Mouse (Mus musculus): ENCODE data around the gene Rcn3.
"Not testable (repeated sequence)": the region's sequence is repeated elsewhere in the genome, so short reads cannot be mapped to it uniquely, and the experiment has no call there.

The Rcn3 gene

GRCm38 (mm10) chr7:45098541-45099240 is 6.7 kb upstream of the Rcn3 start:
- in situ Hi-C loops (cut with MboI, MseI), result no loop called here

GRCm38 (mm10) chr7:45097479-45097878 is 5.5 kb upstream of the Rcn3 start:
- in situ Hi-C loops (cut with MboI, MseI), result no loop called here

GRCm38 (mm10) chr7:45095965-45096364 is 3.9 kb upstream of the Rcn3 start:
- in situ Hi-C loops (cut with MboI, MseI), result not testable (repeated sequence)

GRCm38 (mm10) chr7:45095367-45095766 is 3.3 kb upstream of the Rcn3 start:
- in situ Hi-C loops (cut with MboI, MseI), result no loop called here

- in situ Hi-C loops (cut with MboI, MseI), result no loop called here
Observed at GRCm38 (mm10) chr7:45094121-45094520, 2.1 kb upstream of the Rcn3 start.

GRCm38 (mm10) chr7:45093516-45093905 is 1.5 kb upstream of the Rcn3 start:
- in situ Hi-C loops (cut with MboI, MseI), result no loop called here

- in situ Hi-C loops (cut with MboI, MseI), result no loop called here
Observed at GRCm38 (mm10) chr7:45092828-45093515, 951 bp upstream of the Rcn3 start.

GRCm38 (mm10) chr7:45091001-45091990 is 725 bp downstream of the Rcn3 start:
- in situ Hi-C loops (cut with MboI, MseI), result no loop called here

- in situ Hi-C loops (cut with MboI, MseI), result no loop called here
Observed at GRCm38 (mm10) chr7:45090251-45090977, 1.6 kb downstream of the Rcn3 start.

- in situ Hi-C loops (cut with MboI, MseI), result no loop called here
Observed at GRCm38 (mm10) chr7:45088597-45088996, 3.4 kb downstream of the Rcn3 start.

- in situ Hi-C loops (cut with MboI, MseI), result no loop called here
Observed at GRCm38 (mm10) chr7:45086084-45086483, 5.9 kb downstream of the Rcn3 start.

GRCm38 (mm10) chr7:45083300-45083890 is 8.6 kb downstream of the Rcn3 start:
- in situ Hi-C loops (cut with MboI, MseI), result no loop called here

- in situ Hi-C loops (cut with MboI, MseI), result no loop called here
Observed at GRCm38 (mm10) chr7:45082401-45083299, 9.4 kb downstream of the Rcn3 start.

GRCm38 (mm10) chr7:45081016-45081415 is 11.0 kb downstream of the Rcn3 start:
- in situ Hi-C loops (cut with MboI, MseI), result no loop called here

- in situ Hi-C loops (cut with MboI, MseI), result no loop called here
Observed at GRCm38 (mm10) chr7:45079856-45080255, 12.2 kb downstream of the Rcn3 start.

- in situ Hi-C loops (cut with MboI, MseI), result no loop called here
Observed at GRCm38 (mm10) chr7:45078513-45078912, 13.5 kb downstream of the Rcn3 start.

GRCm38 (mm10) chr7:45077829-45078228 is 14.2 kb downstream of the Rcn3 start:
- in situ Hi-C loops (cut with MboI, MseI), result no loop called here

- in situ Hi-C loops (cut with MboI, MseI), result no loop called here
Observed at GRCm38 (mm10) chr7:45077322-45077721, 14.7 kb downstream of the Rcn3 start.

GRCm38 (mm10) chr7:45076501-45076900 is 15.5 kb downstream of the Rcn3 start:
- in situ Hi-C loops (cut with MboI, MseI), result no loop called here

- in situ Hi-C loops (cut with MboI, MseI), result no loop called here
Observed at GRCm38 (mm10) chr7:45075405-45075804, 16.6 kb downstream of the Rcn3 start.

All from T-helper 2 cell (primary cell).